Mouse (Mus musculus) cerebellum, postnatal 25 days (tissue): ENCODE results near the gene Saa4.
"Not testable (repeated sequence)": the region's sequence is repeated elsewhere in the genome, so short reads cannot be mapped to it uniquely, and the experiment has no call there.

ENCODE experiments used
- DNase-seq, 2 experiments: peaks; one replicate each; pipeline ENCODE4 v3.0.0; 2021; ENCODE audit warnings: mixed read lengths in 2 of 2

Saa4 gene

GRCm38 (mm10) chr7:46715600-46715999 lies 16.8 kb downstream of the Saa4 start, which contains the start of gene Saa3:
TSS of gene Saa3 (minus strand) at chr7:46715700.
- no peak for DNase-seq

- peak; percentile 84 to 87 for DNase-seq
Observed at GRCm38 (mm10) chr7:46714518-46714917, 17.9 kb downstream of the Saa4 start.

DNA sequence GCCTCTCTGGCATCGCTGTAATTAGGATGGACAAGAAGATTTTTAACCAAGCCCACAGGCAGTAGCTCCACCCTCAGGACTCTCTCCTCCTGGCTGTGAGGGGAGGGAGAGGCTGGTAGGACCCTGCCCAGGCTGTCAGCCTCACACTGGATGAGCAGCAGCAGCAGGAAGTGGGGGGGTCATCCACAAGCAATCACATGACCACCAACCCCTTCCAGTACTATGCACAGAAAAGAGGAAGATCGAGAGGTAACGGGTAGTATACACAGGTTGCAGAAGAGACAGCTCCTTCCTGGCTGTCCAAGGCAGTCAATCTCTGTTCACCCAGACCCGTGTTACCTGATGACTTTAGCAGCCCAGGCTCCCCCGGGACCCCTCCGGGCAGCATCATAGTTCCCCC lies 20.2 kb downstream of the Saa4 start:
- no peak for DNase-seq

DNA sequence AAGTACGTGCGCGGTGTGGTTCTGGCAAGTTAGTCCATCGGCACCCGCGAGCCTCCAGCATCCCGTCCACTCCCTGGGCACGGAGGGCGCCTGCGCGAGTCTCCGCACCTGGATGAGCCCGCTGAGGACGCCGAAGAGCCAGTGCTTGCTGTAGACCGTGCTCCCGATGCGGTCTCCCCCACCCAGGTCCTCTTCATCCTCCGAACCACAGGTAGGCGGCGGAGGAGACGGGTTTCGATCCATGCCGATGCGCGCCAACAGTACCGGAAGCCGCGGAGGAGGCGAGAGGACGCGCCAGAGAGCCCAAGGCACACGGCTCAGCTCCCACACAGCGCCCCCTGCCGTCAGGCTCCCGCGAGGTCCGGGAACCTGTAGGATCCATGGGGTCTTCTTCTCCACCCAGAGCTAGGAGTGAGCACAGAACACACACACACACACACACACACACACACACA lies 22.0 kb downstream of the Saa4 start, which contains the start of gene Saal1:
Gene Saal1, minus strand, starts transcription at position 291 of the 455 bp plus-strand sequence.
- peak; percentile 89 to 95 for DNase-seq

- peak; percentile 49 to 64 for DNase-seq
Observed at GRCm38 (mm10) chr7:46700521-46701025, 31.8 kb downstream of the Saa4 start.

- no peak for DNase-seq
Observed at GRCm38 (mm10) chr7:46696754-46697153, 35.6 kb downstream of the Saa4 start.

GRCm38 (mm10) chr7:46686827-46687226 lies 45.6 kb downstream of the Saa4 start:
- DNase-seq, result no peak

GRCm38 (mm10) chr7:46680732-46681131 lies 51.7 kb downstream of the Saa4 start:
- no peak for DNase-seq

GRCm38 (mm10) chr7:46679044-46679443 lies 53.4 kb downstream of the Saa4 start:
- not testable (repeated sequence) for DNase-seq

DNA sequence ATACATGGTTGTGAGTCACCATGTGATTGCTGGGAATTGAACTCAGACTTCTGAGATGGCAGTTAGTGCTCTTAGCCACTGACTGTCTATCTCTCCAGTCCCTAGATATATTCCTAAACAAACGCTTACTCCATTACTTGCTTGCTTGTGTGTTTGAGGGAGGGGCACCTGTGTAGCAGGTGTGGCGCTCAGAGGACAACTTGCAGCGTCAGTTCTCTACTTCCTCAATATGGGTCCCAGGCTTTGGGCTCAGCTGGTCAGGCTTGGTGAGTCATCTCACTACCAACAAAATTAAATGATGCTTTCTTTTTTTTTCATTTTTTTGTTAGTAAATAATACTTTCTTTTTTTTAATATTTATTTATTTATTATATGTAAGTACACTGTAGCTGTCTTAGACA lies 54.0 kb downstream of the Saa4 start:
- no peak for DNase-seq
